Mouse (Mus musculus) kidney, postnatal 4 days (tissue): Measurements from ENCODE around the gene Rapgef4.

Experiments
- DNase-seq, 2 experiments: peaks; one replicate each; pipeline ENCODE4 v3.0.0; 2021; ENCODE audit warnings: mixed read lengths in 2 of 2

Rapgef4 gene

GRCm38 (mm10) chr2:72079110-72079509, 98.1 kb downstream of the Rapgef4 start:
- DNase-seq, result no peak

GRCm38 (mm10) chr2:72082846-72083245, 101.8 kb downstream of the Rapgef4 start:
- no peak for DNase-seq

- DNase-seq, result no peak
Measured at GRCm38 (mm10) chr2:72088886-72089285, 107.8 kb downstream of the Rapgef4 start.

- DNase-seq, result no peak
Measured at GRCm38 (mm10) chr2:72090061-72090460, 109.0 kb downstream of the Rapgef4 start.

GRCm38 (mm10) chr2:72092046-72092445, 111.0 kb downstream of the Rapgef4 start:
- DNase-seq, result no peak

GRCm38 (mm10) chr2:72093402-72094037, 112.5 kb downstream of the Rapgef4 start:
- peak in 1 of 2 experiments; percentile 13 for DNase-seq

- peak; percentile 29 to 34 for DNase-seq
Measured at GRCm38 (mm10) chr2:72094038-72094437, 113.0 kb downstream of the Rapgef4 start.

GRCm38 (mm10) chr2:72094446-72094845, 113.4 kb downstream of the Rapgef4 start:
- DNase-seq, result peak in 1 of 2 experiments; percentile 30

- DNase-seq, result peak in 1 of 2 experiments; percentile 16
Measured at GRCm38 (mm10) chr2:72095002-72095401, 114.0 kb downstream of the Rapgef4 start.

- DNase-seq, result peak; percentile 75 to 78
Measured at GRCm38 (mm10) chr2:72096345-72096744, 115.3 kb downstream of the Rapgef4 start.

- no peak for DNase-seq
Measured at GRCm38 (mm10) chr2:72098366-72098765, 117.3 kb downstream of the Rapgef4 start.

- peak in 1 of 2 experiments; percentile 31 for DNase-seq
Measured at GRCm38 (mm10) chr2:72104604-72105003, 123.6 kb downstream of the Rapgef4 start.

GRCm38 (mm10) chr2:72107525-72108180, 126.6 kb downstream of the Rapgef4 start:
- no peak for DNase-seq

- no peak for DNase-seq
Measured at GRCm38 (mm10) chr2:72108448-72109312, 127.6 kb downstream of the Rapgef4 start.

- DNase-seq, result no peak
Measured at GRCm38 (mm10) chr2:72110404-72110803, 129.4 kb downstream of the Rapgef4 start.

GRCm38 (mm10) chr2:72113716-72114115, 132.7 kb downstream of the Rapgef4 start:
- DNase-seq, result peak in 1 of 2 experiments; percentile 44

- DNase-seq, result peak in 1 of 2 experiments; percentile 13
Measured at GRCm38 (mm10) chr2:72114148-72114559, 133.1 kb downstream of the Rapgef4 start.

GRCm38 (mm10) chr2:72116103-72116502, 135.1 kb downstream of the Rapgef4 start:
- DNase-seq, result peak in 1 of 2 experiments; percentile 30

- no peak for DNase-seq
Measured at GRCm38 (mm10) chr2:72116698-72117097, 135.7 kb downstream of the Rapgef4 start.

- peak; percentile 79 to 82 for DNase-seq
Measured at GRCm38 (mm10) chr2:72117138-72118011, 136.3 kb downstream of the Rapgef4 start.

- no peak for DNase-seq
Measured at GRCm38 (mm10) chr2:72120211-72120610, 139.2 kb downstream of the Rapgef4 start.
